Mouse (Mus musculus): ENCODE measurements around the gene Ppp1ca.

DNA sequence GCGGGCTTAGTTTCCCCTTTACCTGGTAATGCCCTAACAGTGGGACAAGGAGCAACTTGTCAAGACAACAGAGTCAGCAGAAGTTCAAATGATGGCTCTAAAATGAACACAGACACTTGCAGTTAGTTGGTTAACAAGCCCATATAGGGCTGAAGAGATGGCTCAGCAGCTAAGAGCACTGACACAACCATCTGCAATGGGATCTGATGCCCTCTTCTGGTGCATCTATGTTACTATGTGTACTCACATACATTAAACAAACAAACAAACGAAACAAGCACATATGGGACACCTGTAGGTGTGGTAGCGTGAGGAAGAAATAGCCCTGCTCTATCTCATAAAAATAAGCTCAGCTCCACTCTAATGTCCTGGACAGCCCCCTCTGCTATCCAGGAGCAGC, 50.6 kb downstream of the Ppp1ca start:
- TF ChIP-seq POLR2A (IDR thresholded peaks at IDR 0.05; ENCODE audit: borderline replicate concordance, control insufficient read depth, low read depth, low read length) (no peak), CTCF (IDR thresholded peaks at IDR 0.05; ENCODE audit: control insufficient read depth, insufficient read depth, low read length) (no peak)
